Mouse (Mus musculus) forebrain, embryonic 11.5 days (tissue): Measurements from ENCODE around the gene Gpx5. TPM values are rescaled to one million over a fixed set of nuclear protein-coding genes. Genes with fewer than 3 reads are reported as not detected.

Experiments used
- ATAC-seq: fragments of 200-750 bp; cut with Nextera tagmentation; replicated peaks from 2 replicates; pipeline ENCODE4 v1.8.0; 2017; ENCODE audit warnings: moderate TSS enrichment; ENCODE audit not compliant: low FRiP score
- DNase-seq: peaks from one replicate; pipeline ENCODE4 v3.0.0-alpha.2; 2017; ENCODE audit warnings: low spot score
- H3K27ac ChIP-seq: fragments of 300-500 bp; sonication (generic); 2 replicates; pipeline ENCODE4 v1.5.1; 2014; ENCODE audit warnings: low read depth, low read length
- H3K27me3 ChIP-seq: fragments of 300-500 bp; sonication (generic); 2 replicates; pipeline ENCODE4 v1.6.1; 2014; ENCODE audit warnings: mild to moderate bottlenecking, low read length, mixed read lengths; ENCODE audit not compliant: control insufficient read depth, insufficient read depth
- H3K36me3 ChIP-seq: fragments of 300-500 bp; sonication (generic); 2 replicates; pipeline ENCODE4 v1.6.1; 2014; ENCODE audit warnings: mild to moderate bottlenecking, low read length, moderate library complexity, mixed read lengths; ENCODE audit not compliant: control insufficient read depth, insufficient read depth
- H3K4me1 ChIP-seq: fragments of 300-500 bp; sonication (generic); replicated peaks from 2 replicates; pipeline ENCODE4 v1.6.1; 2014; ENCODE audit warnings: low read length, mixed read lengths; ENCODE audit not compliant: control insufficient read depth, insufficient read depth
- H3K4me2 ChIP-seq: fragments of 300-500 bp; sonication (generic); 2 replicates; pipeline ENCODE4 v1.6.1; 2014; ENCODE audit warnings: low read depth, mild to moderate bottlenecking, low read length, moderate library complexity, mixed read lengths; ENCODE audit not compliant: severe bottlenecking
- H3K4me3 ChIP-seq: fragments of 300-500 bp; sonication (generic); 2 replicates; pipeline ENCODE4 v1.5.1; 2014; ENCODE audit warnings: low read depth, low read length
- H3K9ac ChIP-seq: fragments of 300-500 bp; sonication (generic); 2 replicates; pipeline ENCODE4 v1.6.1; 2014; ENCODE audit warnings: low read length
- H3K9me3 ChIP-seq: fragments of 300-500 bp; sonication (generic); 2 replicates; pipeline ENCODE4 v1.6.1; 2016; ENCODE audit warnings: low read length, mixed read lengths; ENCODE audit not compliant: control insufficient read depth
- WGBS: fragments of 180-500 bp; shearing (Covaris S2); extraction: QIAGEN DNeasy Blood & Tissue Kit; methylation state at CpG from one replicate; pipeline ENCODE4 v1.1.7; 2014; 5-methylcytosine and 5-hydroxymethylcytosine counted together
- polyA plus RNA-seq: library from polyadenylated mRNA; unstranded; fragments of >200 nt; fragmentation: Nextera tagmentation; extraction: Ambion mirVana; gene quantifications from 2 replicates; pipeline ENCODE4 v1.2.1, GENCODE M21; 2014

Gene Gpx5
- polyA plus RNA-seq, 1 experiment from 2014 or later = not detected

DNA sequence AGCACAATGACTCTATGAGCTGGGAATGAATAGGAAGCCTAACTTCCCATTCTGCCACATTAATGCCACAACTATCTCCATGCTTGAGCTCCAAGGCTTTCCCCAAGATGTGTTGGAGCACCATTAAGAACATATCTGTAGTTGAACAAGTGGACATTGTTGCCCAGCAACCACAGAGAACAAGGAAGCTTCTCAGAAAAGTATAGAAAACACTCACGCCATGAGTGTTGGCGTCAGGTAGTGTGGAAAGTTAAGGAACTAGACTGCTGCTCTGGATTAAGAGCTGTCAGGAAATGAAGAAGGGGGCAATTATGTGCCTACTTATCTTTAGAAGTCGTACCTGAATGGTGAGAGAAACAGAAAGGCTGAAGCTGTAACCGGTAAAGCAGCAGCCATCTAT is 21.4 kb upstream of the Gpx5 start:
- DNase-seq = no peak
- no peak for ATAC-seq
- no peak overlapping the region for H3K27ac ChIP-seq
- H3K9me3 ChIP-seq = no peaks in the 10 kb centered on the region
- H3K27me3 ChIP-seq = no peaks in the 10 kb centered on the region
- H3K4me1 ChIP-seq = no peaks in the 10 kb centered on the region
- no peak overlapping the region for H3K4me3 ChIP-seq
- H3K4me2 ChIP-seq = no peak overlapping the region
- 90% methylated on average over 4 of the region's 4 CpGs for WGBS
- H3K9ac ChIP-seq = no peak overlapping the region
- no peaks in the 10 kb centered on the region for H3K36me3 ChIP-seq

DNA sequence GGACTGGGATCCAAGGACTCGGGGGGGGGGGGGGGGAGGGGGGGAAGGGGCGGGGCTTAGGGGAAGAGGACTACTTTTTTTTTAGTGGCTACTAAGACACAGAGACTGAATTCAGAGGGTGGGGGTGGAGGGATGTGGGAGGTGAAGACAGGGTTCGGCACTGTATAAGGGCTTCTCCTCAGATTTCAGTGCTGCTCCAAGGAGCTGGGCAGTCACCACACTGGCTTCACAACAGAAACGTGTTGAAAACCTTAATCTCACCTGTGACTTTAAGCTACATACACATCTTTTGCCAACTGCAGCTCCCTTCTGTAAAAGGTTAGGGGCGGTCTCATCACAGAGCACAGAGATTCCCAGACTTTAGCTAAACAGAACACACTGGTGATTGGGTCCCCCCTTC is 20.3 kb upstream of the Gpx5 start:
- H3K4me3 ChIP-seq = no peak overlapping the region
- H3K4me1 ChIP-seq = no peaks in the 10 kb centered on the region
- H3K9me3 ChIP-seq = no peaks in the 10 kb centered on the region
- WGBS = 39% methylated on average over 4 of the region's 5 CpGs
- no peak overlapping the region for H3K27ac ChIP-seq
- no peak for DNase-seq
- H3K36me3 ChIP-seq = no peaks in the 10 kb centered on the region
- H3K27me3 ChIP-seq = no peaks in the 10 kb centered on the region
- H3K4me2 ChIP-seq = no peak overlapping the region
- H3K9ac ChIP-seq = no peak overlapping the region
- no peak for ATAC-seq

DNA sequence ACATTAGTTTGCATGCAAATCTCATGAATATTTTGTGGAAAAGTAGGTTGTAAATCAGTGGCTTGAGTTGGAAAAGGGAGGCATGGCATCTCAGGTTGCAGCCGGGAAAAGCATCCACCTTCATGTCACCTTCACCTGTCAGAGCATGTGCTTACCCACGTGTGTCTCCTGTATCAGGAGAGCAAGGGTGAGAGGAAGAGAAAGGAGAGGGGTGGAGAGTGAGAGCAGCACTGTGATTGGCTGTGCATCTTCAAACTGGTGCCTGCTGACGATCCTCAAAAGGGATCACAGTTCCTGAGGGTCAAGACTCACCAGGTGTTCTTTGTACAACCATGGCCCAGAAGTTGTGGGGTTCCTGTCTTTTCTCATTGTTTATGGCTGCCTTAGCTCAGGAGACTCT is 19.4 kb upstream of the Gpx5 start, which contains the start of gene Gpx6:
Gene Gpx6 (plus strand): TSS at position 200 of the 400 bp plus-strand sequence.
- H3K9me3 ChIP-seq = no peaks in the 10 kb centered on the region
- H3K4me3 ChIP-seq = no peak within 1 kb of the TSS
- H3K4me1 ChIP-seq = no peaks in the 10 kb centered on the region
- H3K27me3 ChIP-seq = no peaks in the 10 kb centered on the region
- no peaks in the 10 kb centered on the region for H3K36me3 ChIP-seq
- H3K27ac ChIP-seq = no peak within 1 kb of the TSS
- ATAC-seq (no peak), DNase-seq (no peak)
- H3K9ac ChIP-seq = no peak within 1 kb of the TSS
- no peak within 1 kb of the TSS for H3K4me2 ChIP-seq
- WGBS = 12% methylated on average over 3 of the region's 3 CpGs

DNA sequence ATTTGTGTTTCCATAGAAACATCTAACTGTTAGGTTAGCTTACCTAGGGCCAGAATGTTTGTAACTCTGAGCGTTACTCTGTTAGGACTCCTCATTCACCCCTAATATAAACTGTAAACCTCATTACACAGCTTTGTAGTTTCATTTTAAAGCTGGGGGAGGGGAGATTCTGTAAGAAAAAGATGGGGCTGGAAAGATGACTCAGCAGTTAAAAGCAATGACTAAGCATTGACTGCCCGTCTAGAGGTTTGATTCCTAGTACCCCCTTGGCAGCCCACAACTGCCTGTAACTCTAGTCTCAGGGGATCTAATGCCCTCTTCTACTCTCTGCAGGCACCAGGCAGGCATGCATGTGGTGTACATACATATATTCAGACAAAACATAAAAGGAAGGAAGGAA is 17.3 kb upstream of the Gpx5 start:
- Histone ChIP-seq H3K4me1 (no peaks in the 10 kb centered on the region), H3K9ac (no peak overlapping the region), H3K27me3 (no peaks in the 10 kb centered on the region), H3K4me3 (no peak overlapping the region), H3K27ac (no peak overlapping the region), H3K36me3 (no peaks in the 10 kb centered on the region), H3K4me2 (no peak overlapping the region), H3K9me3 (no peaks in the 10 kb centered on the region)
- 81% methylated on average over 2 of the region's 2 CpGs for WGBS
- ATAC-seq (no peak), DNase-seq (no peak)

DNA sequence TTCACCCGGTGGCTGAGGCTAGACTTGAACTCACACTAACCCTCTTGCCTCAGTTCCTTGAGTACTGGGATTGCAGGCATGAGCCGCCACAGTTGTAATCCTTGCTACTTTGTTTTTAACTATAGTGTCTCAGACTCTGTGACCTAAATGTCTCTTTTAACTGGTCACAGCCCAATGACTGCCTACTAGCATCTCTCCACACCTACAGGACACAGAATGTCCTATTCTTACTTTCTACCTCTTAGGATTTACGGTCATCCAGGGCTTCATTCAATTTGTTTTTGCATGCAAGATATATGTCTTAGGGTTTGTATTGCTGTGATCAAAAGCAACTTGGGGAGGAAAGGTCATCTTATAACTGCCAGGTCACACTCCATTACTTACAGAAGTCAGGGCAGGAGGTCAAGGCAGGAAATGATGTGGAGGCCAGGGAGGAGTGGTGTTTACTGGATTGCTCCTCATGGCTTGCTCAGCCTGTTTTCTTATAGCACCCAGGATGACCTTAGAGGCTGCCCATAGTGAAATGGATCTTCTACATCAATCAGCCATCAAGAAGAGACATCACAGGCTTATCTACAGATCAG is 12.0 kb upstream of the Gpx5 start:
- Histone ChIP-seq H3K4me1 (no peaks in the 10 kb centered on the region), H3K27ac (no peak overlapping the region), H3K36me3 (no peaks in the 10 kb centered on the region), H3K9me3 (no peaks in the 10 kb centered on the region), H3K27me3 (no peaks in the 10 kb centered on the region), H3K9ac (no peak overlapping the region), H3K4me3 (no peak overlapping the region), H3K4me2 (no peak overlapping the region)
- no peak for ATAC-seq
- DNase-seq = no peak
- 72% methylated on average over 3 of the region's 3 CpGs for WGBS

DNA sequence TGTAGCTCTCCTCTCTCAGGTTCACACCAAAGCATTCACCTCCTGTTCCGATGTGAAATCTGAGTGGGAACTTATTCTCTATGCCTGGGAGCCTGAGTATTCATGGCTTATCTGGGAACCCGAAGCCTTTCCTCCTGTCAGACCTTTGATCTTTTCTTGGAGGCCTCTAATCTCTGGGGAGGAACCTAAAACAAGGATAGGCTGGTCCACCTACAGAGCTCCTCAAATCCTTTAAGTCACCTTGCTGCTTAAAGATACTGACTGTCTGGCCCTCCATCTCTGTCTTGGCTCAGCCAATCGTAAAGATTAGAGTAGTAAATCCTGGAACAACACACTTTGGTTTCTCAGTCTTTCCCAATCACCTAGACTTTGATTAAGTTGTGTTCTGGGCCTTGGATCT is 6.0 kb upstream of the Gpx5 start:
- Histone ChIP-seq H3K36me3 (no peaks in the 10 kb centered on the region), H3K9ac (no peak overlapping the region), H3K4me2 (no peak overlapping the region), H3K27me3 (no peaks in the 10 kb centered on the region), H3K4me3 (no peak overlapping the region), H3K4me1 (no peaks in the 10 kb centered on the region), H3K27ac (no peak overlapping the region), H3K9me3 (no peaks in the 10 kb centered on the region)
- 31% methylated on average over 3 of the region's 3 CpGs for WGBS
- no peak for ATAC-seq
- DNase-seq = no peak

DNA sequence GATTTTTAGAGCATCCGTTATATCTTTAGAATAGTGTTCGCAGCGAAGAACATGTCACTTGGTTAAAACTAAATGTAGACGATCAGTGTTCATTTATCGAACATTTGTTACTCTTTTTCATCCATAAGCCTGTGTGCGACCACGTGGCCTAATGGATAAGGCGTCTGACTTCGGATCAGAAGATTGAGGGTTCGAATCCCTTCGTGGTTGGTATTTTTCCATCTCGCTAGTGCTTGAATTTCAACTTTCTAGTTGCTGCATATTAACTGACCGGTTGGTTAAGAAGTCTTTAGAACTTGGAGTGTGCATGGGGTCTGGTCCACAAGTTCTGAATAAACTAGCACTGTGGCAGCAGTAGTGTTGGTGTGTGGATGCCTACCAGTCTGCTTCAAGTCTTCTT is 13.0 kb downstream of the Gpx5 start:
- no peaks in the 10 kb centered on the region; the same call in 1 of the 2 replicates for H3K27me3 ChIP-seq
- peak; percentile 66 for ATAC-seq
- H3K9ac ChIP-seq = peak overlapping the region; percentile 20; the same call in 1 of the 2 replicates
- WGBS = 1% methylated on average over 13 of the region's 13 CpGs
- H3K4me2 ChIP-seq = peak overlapping the region; percentile 47; the same call in 1 of the 2 replicates
- peak overlapping the region; percentile 42 for H3K4me3 ChIP-seq
- H3K36me3 ChIP-seq = no peaks in the 10 kb centered on the region
- H3K27ac ChIP-seq = no peak overlapping the region
- peak; percentile 85 for DNase-seq
- no peaks in the 10 kb centered on the region; the same call in 1 of the 2 replicates for H3K4me1 ChIP-seq
- H3K9me3 ChIP-seq = no peaks in the 10 kb centered on the region

DNA sequence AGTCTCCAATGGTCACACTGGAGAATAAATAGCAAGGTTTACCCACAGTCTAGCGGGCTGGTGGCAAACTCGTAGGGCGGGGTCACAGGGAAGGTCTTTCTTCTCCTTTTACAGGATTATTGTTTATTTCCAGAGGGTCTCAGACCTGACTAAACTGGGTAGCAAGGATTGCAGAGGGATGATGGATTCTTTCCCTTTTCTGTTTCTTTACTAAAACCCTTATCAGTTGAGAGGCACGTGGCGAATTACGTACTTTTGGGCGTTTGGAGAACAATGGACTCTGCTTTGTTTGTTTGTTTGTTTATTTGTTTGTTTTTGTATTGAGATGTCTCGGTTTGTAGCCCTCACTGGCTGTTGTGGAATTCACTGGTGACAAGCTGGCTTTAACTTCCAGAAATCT is 13.5 kb downstream of the Gpx5 start:
- Histone ChIP-seq H3K27ac (no peak overlapping the region), H3K4me3 (peak overlapping the region; percentile 42), H3K4me1 (no peaks in the 10 kb centered on the region; the same call in 1 of the 2 replicates), H3K36me3 (no peaks in the 10 kb centered on the region), H3K9me3 (no peaks in the 10 kb centered on the region), H3K27me3 (no peaks in the 10 kb centered on the region; the same call in 1 of the 2 replicates), H3K4me2 (peak overlapping the region; percentile 47), H3K9ac (peak overlapping the region; percentile 20; the same call in 1 of the 2 replicates)
- no peak for ATAC-seq
- DNase-seq = no peak
- WGBS = 10% methylated on average over 8 of the region's 8 CpGs

DNA sequence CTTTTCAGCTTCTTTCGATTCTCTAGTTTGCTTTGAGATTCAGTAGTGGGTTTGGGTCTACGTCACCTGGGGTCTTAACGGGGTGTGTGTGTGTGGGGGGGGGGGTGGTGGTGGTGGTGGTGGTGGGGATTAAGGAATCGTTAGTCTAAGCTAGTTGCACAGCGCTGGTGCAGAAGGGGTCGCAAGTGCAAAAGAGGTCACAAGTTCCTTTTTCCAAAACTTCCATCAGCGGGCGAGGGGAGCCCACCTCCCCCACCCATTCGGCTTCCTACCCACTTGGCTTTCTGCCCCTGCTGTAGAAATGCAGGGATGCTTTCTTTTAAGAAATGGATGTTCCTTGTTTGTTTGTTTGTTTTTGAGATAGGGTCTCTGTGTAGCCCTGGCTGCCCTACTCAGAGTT is 16.0 kb downstream of the Gpx5 start:
- no peaks in the 10 kb centered on the region for H3K36me3 ChIP-seq
- H3K27me3 ChIP-seq = no peaks in the 10 kb centered on the region; the same call in 1 of the 2 replicates
- H3K4me3 ChIP-seq = peak overlapping the region; percentile 61
- no peak overlapping the region for H3K27ac ChIP-seq
- ATAC-seq (0 out of 2 replicates have a peak, but pooled peaks have one; percentile 1), DNase-seq (peak; percentile 62)
- H3K4me1 ChIP-seq = no peaks in the 10 kb centered on the region; the same call in 1 of the 2 replicates
- H3K4me2 ChIP-seq = peak overlapping the region; percentile 55
- WGBS = 0% methylated on average over 9 of the region's 9 CpGs
- peak overlapping the region; percentile 50 for H3K9ac ChIP-seq
- H3K9me3 ChIP-seq = no peaks in the 10 kb centered on the region
